Mouse (Mus musculus) urinary bladder, postnatal 14 days (tissue): Measurements from ENCODE around the gene Rnf10.

Experiments used
- DNase-seq: peaks from one replicate; pipeline ENCODE4 v3.0.0; 2021; ENCODE audit warnings: low spot score

The Rnf10 gene

DNA sequence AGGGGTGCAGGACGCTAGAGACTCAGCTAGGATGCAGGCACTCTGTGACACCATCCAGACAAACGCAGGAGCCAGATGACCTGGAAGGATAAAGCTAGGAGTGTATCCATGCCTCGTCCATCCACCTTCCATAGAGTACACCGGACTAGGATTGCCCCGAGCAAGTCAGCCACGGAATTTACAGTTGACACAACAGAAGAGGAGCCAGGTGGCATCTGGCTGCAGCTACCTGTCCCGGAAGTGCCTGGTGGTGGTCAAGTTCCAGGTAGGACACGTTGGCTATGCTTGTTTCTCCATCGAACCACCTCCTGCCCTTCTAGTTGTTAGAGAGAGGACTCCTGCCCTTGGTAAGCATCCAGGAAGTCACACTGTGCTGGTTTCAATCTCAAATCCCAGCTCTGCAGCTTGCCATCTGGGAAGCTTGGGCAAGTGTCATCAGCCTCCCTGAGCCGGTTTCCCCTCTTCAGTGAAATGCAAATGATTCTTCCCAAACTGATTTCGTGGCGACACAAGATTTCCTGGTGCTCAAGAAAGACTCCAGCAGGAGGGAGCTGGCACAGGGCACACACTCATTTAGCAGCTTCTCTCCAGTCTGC lies 78.0 kb downstream of the Rnf10 start:
- DNase-seq, result no peak

GRCm38 (mm10) chr5:115193669-115194625 lies 78.8 kb downstream of the Rnf10 start, which contains the start of gene Cabp1:
TSS of gene Cabp1 (minus strand) at chr5:115194381.
- peak; percentile 27 for DNase-seq

DNA sequence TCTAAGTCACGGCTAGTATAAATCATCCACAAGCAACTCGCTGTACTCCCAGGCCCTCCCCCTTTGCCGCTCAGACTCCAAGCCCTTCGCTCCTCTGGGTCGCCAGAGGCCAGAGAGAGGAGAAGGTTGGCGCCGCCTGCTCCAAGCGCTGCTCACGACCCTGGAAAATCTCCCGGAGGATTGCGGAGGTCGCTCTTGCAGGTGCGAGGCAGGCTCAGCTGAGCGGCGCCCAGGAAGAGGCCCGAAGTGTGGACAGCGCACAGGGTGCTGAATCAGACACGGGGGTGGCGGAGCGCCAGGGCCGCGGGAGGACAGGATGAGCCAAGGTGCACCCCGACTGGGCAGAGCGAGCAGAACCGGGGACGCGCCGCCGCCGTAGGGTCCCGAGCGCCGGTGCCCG lies 79.5 kb downstream of the Rnf10 start:
- DNase-seq, result peak; percentile 66

GRCm38 (mm10) chr5:115192828-115193195 lies 79.9 kb downstream of the Rnf10 start:
- DNase-seq, result no peak

GRCm38 (mm10) chr5:115191880-115192827 lies 80.5 kb downstream of the Rnf10 start:
- no peak for DNase-seq
